In genomic region chr2:158629414-158629813, GRCm38 (mm10) we compare ENCODE assay signal across 10 mouse cellular contexts. TPM values are rescaled to one million over a fixed set of nuclear protein-coding genes. Genes with fewer than 3 reads are reported as not detected.
DNase-seq lines count a peak whose midpoint lies in the region; ATAC-seq lines count a peak whose summit lies in the region.
"Had no signal": no experiment of that assay in that cellular context is flagged by ENCODE, and none has a peak within 500 bp of the region (broad histone marks: within the 10 kb centered on the region; RNA-seq: fewer than 3 reads in every experiment).

No protein-coding gene starts in this region.

- no peak overlapping the region for H3K4me3 ChIP-seq in midbrain, embryonic 10.5 days
- H3K4me3 ChIP-seq in midbrain, embryonic 15.5 days, result no peak overlapping the region
- H3K4me3 ChIP-seq in embryonic facial prominence, embryonic 11.5 days (ENCODE audit: low read depth, low read length), result no peak overlapping the region

- no peak overlapping the region for H3K27ac ChIP-seq in midbrain, embryonic 10.5 days (replicated peaks)
- no peak overlapping the region for H3K27ac ChIP-seq in midbrain, embryonic 15.5 days
- no peak overlapping the region for H3K27ac ChIP-seq in embryonic facial prominence, embryonic 11.5 days (replicated peaks; ENCODE audit: low read depth, low read length)

- H3K36me3 ChIP-seq in midbrain, embryonic 10.5 days, result peaks cover 79% of the 10 kb centered on the region
- H3K36me3 ChIP-seq in midbrain, embryonic 15.5 days (replicated peaks), result peaks cover 27% of the 10 kb centered on the region
- peaks cover 10% of the 10 kb centered on the region for H3K36me3 ChIP-seq in embryonic facial prominence, embryonic 11.5 days (replicated peaks; ENCODE audit: control insufficient read depth, insufficient read depth, low read depth, low read length)

- no peak overlapping the region for H3K9ac ChIP-seq in midbrain, embryonic 15.5 days
- no peak overlapping the region for H3K9ac ChIP-seq in embryonic facial prominence, embryonic 11.5 days (replicated peaks; ENCODE audit: low read length)

- peaks cover 17% of the 10 kb centered on the region for H3K4me1 ChIP-seq in midbrain, embryonic 10.5 days
- H3K4me1 ChIP-seq in midbrain, embryonic 15.5 days, result peaks cover 18% of the 10 kb centered on the region
- H3K4me1 ChIP-seq in embryonic facial prominence, embryonic 11.5 days (ENCODE audit: control insufficient read depth, insufficient read depth, low read length), result peaks cover 5% of the 10 kb centered on the region; the same call in 1 of the 2 replicates

- no peaks in the 10 kb centered on the region for H3K27me3 ChIP-seq in midbrain, embryonic 10.5 days (ENCODE audit: low read depth, poor library complexity, severe bottlenecking)
- H3K27me3 ChIP-seq in midbrain, embryonic 15.5 days (replicated peaks), result no peaks in the 10 kb centered on the region
- no peaks in the 10 kb centered on the region for H3K27me3 ChIP-seq in embryonic facial prominence, embryonic 11.5 days (ENCODE audit: control insufficient read depth, insufficient read depth, low read length)

- WGBS in midbrain, embryonic 10.5 days, result 92% methylated on average over 1 of the region's 1 CpGs
- 91% methylated on average over 1 of the region's 1 CpGs for WGBS in midbrain, embryonic 15.5 days
- 86% methylated on average over 1 of the region's 1 CpGs for WGBS in embryonic facial prominence, embryonic 11.5 days

- H3K4me2 ChIP-seq in midbrain, embryonic 15.5 days, result no peak overlapping the region
- no peak overlapping the region for H3K4me2 ChIP-seq in embryonic facial prominence, embryonic 11.5 days (ENCODE audit: low read depth, low read length)

- DNase-seq in gastrocnemius, adult 18-20 months (ENCODE audit: low spot score), result peak; percentile 16
- DNase-seq in gastrocnemius, postnatal 4 days (ENCODE audit: low spot score in 2 of 2), result no peak
- DNase-seq in midbrain, embryonic 10.5 days (ENCODE audit: low spot score), result peak; percentile 36
- peak; percentile 65 for DNase-seq in embryonic facial prominence, embryonic 11.5 days (ENCODE audit: low spot score)
- DNase-seq in retina, postnatal 1 day, result peak; percentile 72
- DNase-seq in layer of hippocampus, adult 9-11 months, result no peak
- no peak for DNase-seq in natural killer cell, adult 2 months (ENCODE audit: low spot score in 2 of 2)

- ATAC-seq in midbrain, embryonic 15.5 days (replicated peaks), result no peak
- ATAC-seq in embryonic facial prominence, embryonic 11.5 days (replicated peaks; ENCODE audit: insufficient number of reproducible peaks, low FRiP score, low TSS enrichment, low read depth), result no peak

- H3K9me3 ChIP-seq in midbrain, embryonic 10.5 days (replicated peaks), result no peaks in the 10 kb centered on the region
- no peaks in the 10 kb centered on the region for H3K9me3 ChIP-seq in midbrain, embryonic 15.5 days
- H3K9me3 ChIP-seq in embryonic facial prominence, embryonic 11.5 days (replicated peaks; ENCODE audit: control insufficient read depth, low read length), result no peaks in the 10 kb centered on the region

RNA-seq across cellular contexts. Expression of gene Actr5, which starts 4.7 kb away (rescaled TPM):
- 1 to 10 TPM; 3.8 to 4.0 TPM for total RNA-seq in gastrocnemius, adult 18-20 months (2021)
- 1 to 10 TPM; 7.3 to 9.0 TPM for total RNA-seq in gastrocnemius, postnatal 4 days (2021)
- polyA plus RNA-seq in midbrain, embryonic 10.5 days (2016; fragmentation: Nextera tagmentation; extraction: Ambion mirVana), result 14.1 and 14.8 TPM in 2 replicates
- 11.7 and 12.8 TPM in 2 replicates for polyA plus RNA-seq in midbrain, embryonic 15.5 days (2015; fragmentation: Nextera tagmentation; extraction: Ambion mirVana)
- polyA plus RNA-seq in embryonic facial prominence, embryonic 11.5 days (2014; fragmentation: Nextera tagmentation; extraction: Ambion mirVana), result 15.8 and 16.5 TPM in 2 replicates

RNA-seq across cellular contexts. Expression of gene Slc32a1, which starts 18.8 kb away (rescaled TPM):
- total RNA-seq in gastrocnemius, adult 18-20 months (2021), result not detected
- not detected for total RNA-seq in gastrocnemius, postnatal 4 days (2021)
- 0.25 and 0.68 TPM in 2 replicates for polyA plus RNA-seq in midbrain, embryonic 10.5 days (2016; fragmentation: Nextera tagmentation; extraction: Ambion mirVana)
- 9.8 and 10.5 TPM in 2 replicates for polyA plus RNA-seq in midbrain, embryonic 15.5 days (2015; fragmentation: Nextera tagmentation; extraction: Ambion mirVana)
- polyA plus RNA-seq in embryonic facial prominence, embryonic 11.5 days (2014; fragmentation: Nextera tagmentation; extraction: Ambion mirVana), result 0.27 and 0.71 TPM in 2 replicates
- total RNA-seq: heart, postnatal 25 days had no signal
- polyA plus RNA-seq: liver, embryonic 16.5 days had no signal

RNA-seq across cellular contexts. Expression of gene Ppp1r16b, which starts 35.8 kb away (rescaled TPM):
- 1 to 10 TPM; 2.3 to 4.4 TPM for total RNA-seq in gastrocnemius, adult 18-20 months (2021)
- total RNA-seq in gastrocnemius, postnatal 4 days (2021), result 1 to 10 TPM; 8.3 to 9.1 TPM
- polyA plus RNA-seq in midbrain, embryonic 10.5 days (2016; fragmentation: Nextera tagmentation; extraction: Ambion mirVana), result 3.6 and 3.7 TPM in 2 replicates
- polyA plus RNA-seq in midbrain, embryonic 15.5 days (2015; fragmentation: Nextera tagmentation; extraction: Ambion mirVana), result 21.0 and 23.4 TPM in 2 replicates
- 2.2 and 2.3 TPM in 2 replicates for polyA plus RNA-seq in embryonic facial prominence, embryonic 11.5 days (2014; fragmentation: Nextera tagmentation; extraction: Ambion mirVana)

Comparison
In these comparisons a context has a peak if more than half of its experiments do, and no peak if none do; other contexts are left out.
1. DNase-seq: peak in gastrocnemius, adult 18-20 months (single experiment), midbrain, embryonic 10.5 days (single experiment), embryonic facial prominence, embryonic 11.5 days (single experiment) and retina, postnatal 1 day (single experiment); none in gastrocnemius, postnatal 4 days (0 of 2), layer of hippocampus, adult 9-11 months (single experiment) and natural killer cell, adult 2 months (0 of 2).